Mouse (Mus musculus) liver, embryonic 12.5 days (tissue): ENCODE data around the gene Cd101. TPM values are rescaled to one million over a fixed set of nuclear protein-coding genes. Genes with fewer than 3 reads are reported as not detected.

ENCODE experiments used
- ATAC-seq: fragments of 200-750 bp; cut with Nextera tagmentation; 2 replicates; pipeline ENCODE4 v1.8.0; 2017; ENCODE audit warnings: moderate number of reproducible peaks, mild to moderate bottlenecking, moderate library complexity
- H3K27ac ChIP-seq: fragments of 300-500 bp; sonication (generic); 2 replicates; pipeline ENCODE4 v1.5.1; 2016; ENCODE audit warnings: mild to moderate bottlenecking
- H3K27me3 ChIP-seq: fragments of 300-500 bp; sonication (generic); replicated peaks from 2 replicates; pipeline ENCODE4 v1.6.1; 2016; ENCODE audit warnings: mild to moderate bottlenecking, moderate library complexity
- H3K36me3 ChIP-seq: fragments of 300-500 bp; sonication (generic); 2 replicates; pipeline ENCODE4 v1.6.1; 2016; ENCODE audit warnings: mild to moderate bottlenecking, moderate library complexity
- H3K4me1 ChIP-seq: fragments of 300-500 bp; sonication (generic); 2 replicates; pipeline ENCODE4 v1.6.1; 2016
- H3K4me2 ChIP-seq: fragments of 300-500 bp; sonication (generic); 2 replicates; pipeline ENCODE4 v1.6.1; 2016; ENCODE audit warnings: mild to moderate bottlenecking, moderate library complexity
- H3K4me3 ChIP-seq: fragments of 300-500 bp; sonication (generic); 2 replicates; pipeline ENCODE4 v1.5.1; 2016; ENCODE audit warnings: mild to moderate bottlenecking, moderate library complexity
- H3K9ac ChIP-seq: fragments of 300-500 bp; sonication (generic); 2 replicates; pipeline ENCODE4 v1.6.1; 2016; ENCODE audit warnings: mild to moderate bottlenecking, moderate library complexity
- H3K9me3 ChIP-seq: fragments of 300-500 bp; sonication (generic); replicated peaks from 2 replicates; pipeline ENCODE4 v1.6.1; 2016; ENCODE audit warnings: mild to moderate bottlenecking, moderate library complexity
- WGBS: fragments of 180-500 bp; shearing (Covaris S2); methylation state at CpG from one replicate; pipeline ENCODE4 v1.1.7; 2016; ENCODE audit not compliant: insufficient replicate concordance; 5-methylcytosine and 5-hydroxymethylcytosine counted together
- polyA plus RNA-seq: library from polyadenylated mRNA; unstranded; fragments of >200 nt; fragmentation: Nextera tagmentation; extraction: Ambion mirVana; gene quantifications from 2 replicates; pipeline ENCODE4 v1.2.1, GENCODE M21; 2016

Cd101 gene
- polyA plus RNA-seq, 1 experiment from 2014 or later, result 0.08 TPM

- H3K4me3 ChIP-seq, result no peak overlapping the region
- no peaks in the 10 kb centered on the region for H3K9me3 ChIP-seq
- no peaks in the 10 kb centered on the region for H3K36me3 ChIP-seq
- WGBS, result 71% methylated on average over 7 of the region's 7 CpGs
- H3K27ac ChIP-seq, result no peak overlapping the region
- no peaks in the 10 kb centered on the region for H3K4me1 ChIP-seq
- H3K9ac ChIP-seq, result no peak overlapping the region
- no peak for ATAC-seq
- no peak overlapping the region for H3K4me2 ChIP-seq
- no peaks in the 10 kb centered on the region for H3K27me3 ChIP-seq
Observed at GRCm38 (mm10) chr3:101061865-101062585, 32.7 kb upstream of the Cd101 start.

- Histone ChIP-seq H3K36me3 (no peaks in the 10 kb centered on the region), H3K27me3 (no peaks in the 10 kb centered on the region), H3K4me3 (no peak overlapping the region), H3K9ac (no peak overlapping the region), H3K4me1 (no peaks in the 10 kb centered on the region), H3K9me3 (no peaks in the 10 kb centered on the region), H3K27ac (no peak overlapping the region), H3K4me2 (no peak overlapping the region)
- 34% methylated on average over 4 of the region's 4 CpGs for WGBS
- ATAC-seq, result no peak
Observed at GRCm38 (mm10) chr3:101059214-101059613, 29.9 kb upstream of the Cd101 start.

- no peak overlapping the region for H3K27ac ChIP-seq
- no peaks in the 10 kb centered on the region for H3K27me3 ChIP-seq
- H3K9me3 ChIP-seq, result no peaks in the 10 kb centered on the region
- no peak overlapping the region for H3K4me3 ChIP-seq
- 59% methylated on average over 2 of the region's 2 CpGs for WGBS
- no peak overlapping the region for H3K9ac ChIP-seq
- ATAC-seq, result no peak
- no peak overlapping the region for H3K4me2 ChIP-seq
- H3K36me3 ChIP-seq, result no peaks in the 10 kb centered on the region
- H3K4me1 ChIP-seq, result no peaks in the 10 kb centered on the region
Observed at GRCm38 (mm10) chr3:101058203-101058602, 28.8 kb upstream of the Cd101 start.

- Histone ChIP-seq H3K4me1 (no peaks in the 10 kb centered on the region), H3K9me3 (no peaks in the 10 kb centered on the region), H3K4me2 (no peak overlapping the region), H3K36me3 (no peaks in the 10 kb centered on the region), H3K27me3 (no peaks in the 10 kb centered on the region), H3K27ac (no peak overlapping the region), H3K9ac (no peak overlapping the region), H3K4me3 (no peak overlapping the region)
- 60% methylated on average over 8 of the region's 8 CpGs for WGBS
- ATAC-seq, result no peak
Observed at GRCm38 (mm10) chr3:101055216-101055615, 25.9 kb upstream of the Cd101 start.

GRCm38 (mm10) chr3:101051601-101052000 lies 22.2 kb upstream of the Cd101 start:
- no peaks in the 10 kb centered on the region for H3K9me3 ChIP-seq
- no peaks in the 10 kb centered on the region for H3K36me3 ChIP-seq
- no peaks in the 10 kb centered on the region for H3K4me1 ChIP-seq
- no peaks in the 10 kb centered on the region for H3K27me3 ChIP-seq
- H3K27ac ChIP-seq, result no peak overlapping the region
- H3K4me3 ChIP-seq, result no peak overlapping the region
- 51% methylated on average over 4 of the region's 4 CpGs for WGBS
- H3K9ac ChIP-seq, result no peak overlapping the region
- ATAC-seq, result no peak
- no peak overlapping the region for H3K4me2 ChIP-seq

GRCm38 (mm10) chr3:101049997-101050396 lies 20.6 kb upstream of the Cd101 start:
- H3K4me1 ChIP-seq, result no peaks in the 10 kb centered on the region
- H3K27ac ChIP-seq, result no peak overlapping the region
- H3K27me3 ChIP-seq, result no peaks in the 10 kb centered on the region
- no peak for ATAC-seq
- no peaks in the 10 kb centered on the region for H3K9me3 ChIP-seq
- H3K9ac ChIP-seq, result no peak overlapping the region
- WGBS, result 54% methylated on average over 9 of the region's 9 CpGs
- H3K4me2 ChIP-seq, result no peak overlapping the region
- no peaks in the 10 kb centered on the region; the same call in 1 of the 2 replicates for H3K36me3 ChIP-seq
- H3K4me3 ChIP-seq, result no peak overlapping the region

- no peak overlapping the region for H3K27ac ChIP-seq
- ATAC-seq, result no peak
- no peaks in the 10 kb centered on the region for H3K4me1 ChIP-seq
- no peak overlapping the region for H3K4me2 ChIP-seq
- H3K9me3 ChIP-seq, result no peaks in the 10 kb centered on the region
- no peaks in the 10 kb centered on the region for H3K27me3 ChIP-seq
- WGBS, result 54% methylated on average over 2 of the region's 2 CpGs
- no peaks in the 10 kb centered on the region; the same call in 1 of the 2 replicates for H3K36me3 ChIP-seq
- no peak overlapping the region for H3K9ac ChIP-seq
- no peak overlapping the region for H3K4me3 ChIP-seq
Observed at GRCm38 (mm10) chr3:101048781-101049180, 19.4 kb upstream of the Cd101 start.

GRCm38 (mm10) chr3:101047586-101048275 lies 18.4 kb upstream of the Cd101 start:
- Histone ChIP-seq H3K4me1 (no peaks in the 10 kb centered on the region), H3K27ac (no peak overlapping the region), H3K4me2 (no peak overlapping the region), H3K36me3 (peaks cover 3% of the 10 kb centered on the region), H3K4me3 (no peak overlapping the region), H3K27me3 (no peaks in the 10 kb centered on the region), H3K9me3 (no peaks in the 10 kb centered on the region), H3K9ac (no peak overlapping the region)
- ATAC-seq, result no peak
- 72% methylated on average over 15 of the region's 15 CpGs for WGBS

- no peak for ATAC-seq
- Histone ChIP-seq H3K9me3 (no peaks in the 10 kb centered on the region), H3K36me3 (peaks cover 3% of the 10 kb centered on the region), H3K27ac (no peak overlapping the region), H3K4me2 (no peak overlapping the region), H3K4me1 (no peaks in the 10 kb centered on the region), H3K27me3 (no peaks in the 10 kb centered on the region), H3K4me3 (no peak overlapping the region), H3K9ac (no peak overlapping the region)
- 75% methylated on average over 15 of the region's 15 CpGs for WGBS
Observed at GRCm38 (mm10) chr3:101045431-101045830, 16.1 kb upstream of the Cd101 start.

GRCm38 (mm10) chr3:101044686-101045085 lies 15.3 kb upstream of the Cd101 start:
- Histone ChIP-seq H3K27me3 (no peaks in the 10 kb centered on the region), H3K4me1 (no peaks in the 10 kb centered on the region), H3K9me3 (no peaks in the 10 kb centered on the region), H3K36me3 (peaks cover 3% of the 10 kb centered on the region), H3K9ac (no peak overlapping the region), H3K27ac (no peak overlapping the region), H3K4me2 (no peak overlapping the region), H3K4me3 (no peak overlapping the region)
- 68% methylated on average over 6 of the region's 6 CpGs for WGBS
- ATAC-seq, result no peak

GRCm38 (mm10) chr3:101041997-101042396 lies 12.6 kb upstream of the Cd101 start:
- Histone ChIP-seq H3K9ac (no peak overlapping the region), H3K4me2 (no peak overlapping the region), H3K4me3 (no peak overlapping the region), H3K36me3 (peaks cover 3% of the 10 kb centered on the region), H3K27me3 (no peaks in the 10 kb centered on the region), H3K9me3 (no peaks in the 10 kb centered on the region), H3K4me1 (no peaks in the 10 kb centered on the region), H3K27ac (no peak overlapping the region)
- no peak for ATAC-seq
- 74% methylated on average over 7 of the region's 7 CpGs for WGBS

- no peak overlapping the region for H3K9ac ChIP-seq
- H3K4me3 ChIP-seq, result no peak overlapping the region
- peaks cover under 1% of the 10 kb centered on the region; the same call in 1 of the 2 replicates for H3K36me3 ChIP-seq
- H3K27me3 ChIP-seq, result no peaks in the 10 kb centered on the region
- WGBS, result 42% methylated on average over 5 of the region's 5 CpGs
- H3K4me2 ChIP-seq, result no peak overlapping the region
- H3K9me3 ChIP-seq, result no peaks in the 10 kb centered on the region
- ATAC-seq, result no peak
- H3K27ac ChIP-seq, result no peak overlapping the region
- H3K4me1 ChIP-seq, result no peaks in the 10 kb centered on the region
Observed at GRCm38 (mm10) chr3:101037984-101038545, 8.7 kb upstream of the Cd101 start.
